Mouse (Mus musculus) lung, postnatal 0 days (tissue): ENCODE results near the gene Vps8.

Experiments used
- CTCF ChIP-seq: IDR thresholded peaks from 2 replicates; pipeline ENCODE4 v1.5.1; 2016; ENCODE audit warnings: antibody characterized with exemption, mild to moderate bottlenecking
- EP300 ChIP-seq: IDR thresholded peaks from 2 replicates; pipeline ENCODE4 v1.6.1; 2016; ENCODE audit warnings: antibody characterized with exemption, mild to moderate bottlenecking, control low read depth

GRCm38 (mm10) chr16:21676791-21677190 is 253.9 kb downstream of the Vps8 start:
- TF ChIP-seq EP300 (no peak), CTCF (no peak)
